Mouse (Mus musculus): ENCODE measurements around the gene Zfp771. TPM values are rescaled to one million over a fixed set of nuclear protein-coding genes. Genes with fewer than 3 reads are reported as not detected.

The Zfp771 gene
- polyA plus RNA-seq, 1 experiment from 2014 or later = 73.7 TPM

DNA sequence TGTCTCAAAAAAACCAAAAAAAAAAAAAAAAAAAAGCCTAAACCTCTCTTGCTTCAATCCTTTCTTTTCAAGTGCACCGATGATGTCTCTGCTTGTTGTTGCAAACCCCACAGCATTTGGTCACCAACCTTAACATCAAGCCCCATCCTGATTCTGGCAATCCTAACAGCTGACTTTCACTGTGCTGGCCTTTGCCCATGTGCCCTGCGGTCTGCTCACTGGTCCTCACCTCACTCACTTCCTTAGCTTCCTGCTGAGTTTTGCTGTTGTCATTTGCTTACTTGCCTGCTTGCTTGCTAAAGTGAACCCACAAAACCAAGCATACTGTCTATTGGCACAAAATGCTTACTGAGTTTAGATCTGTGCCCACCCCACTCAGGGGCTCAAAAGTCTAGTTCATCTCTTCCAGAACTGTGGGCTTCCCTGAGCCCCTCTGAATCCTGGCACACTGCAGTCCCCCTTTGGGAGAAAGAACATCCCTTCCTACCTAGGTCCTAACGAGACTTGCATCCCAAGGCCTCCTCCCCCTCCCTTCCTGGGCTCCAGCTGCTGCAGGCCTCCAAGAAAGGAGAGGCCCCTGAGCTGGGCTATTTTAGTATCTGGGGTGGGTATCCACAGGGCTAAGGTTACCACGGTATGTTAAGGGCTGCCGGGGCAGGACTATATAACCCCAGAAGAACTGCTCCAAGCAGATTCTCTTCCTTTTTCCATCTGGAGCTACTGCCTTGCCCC is 32.9 kb upstream of the Zfp771 start:
- Histone ChIP-seq H3K9ac (no peak overlapping the region), H3K4me1 (peaks cover 35% of the 10 kb centered on the region), H3K4me3 (replicated peaks) (no peak overlapping the region), H3K27me3 (no peaks in the 10 kb centered on the region), H3K4me2 (replicated peaks) (no peak overlapping the region), H3K27ac (replicated peaks) (peak overlapping the region; percentile 58; the same call in 1 of the 2 replicates), H3K9me3 (replicated peaks) (no peaks in the 10 kb centered on the region), H3K36me3 (no peaks in the 10 kb centered on the region)
- WGBS = 59% methylated on average over 5 of the region's 5 CpGs
- no peak for ATAC-seq (ENCODE audit: insufficient number of reproducible peaks, low FRiP score, low TSS enrichment, low read depth)

GRCm38 (mm10) chr7:127212432-127213250 is 31.4 kb upstream of the Zfp771 start:
- H3K4me3 ChIP-seq (replicated peaks) = peak overlapping the region; percentile 7; the same call in 1 of the 2 replicates

DNA sequence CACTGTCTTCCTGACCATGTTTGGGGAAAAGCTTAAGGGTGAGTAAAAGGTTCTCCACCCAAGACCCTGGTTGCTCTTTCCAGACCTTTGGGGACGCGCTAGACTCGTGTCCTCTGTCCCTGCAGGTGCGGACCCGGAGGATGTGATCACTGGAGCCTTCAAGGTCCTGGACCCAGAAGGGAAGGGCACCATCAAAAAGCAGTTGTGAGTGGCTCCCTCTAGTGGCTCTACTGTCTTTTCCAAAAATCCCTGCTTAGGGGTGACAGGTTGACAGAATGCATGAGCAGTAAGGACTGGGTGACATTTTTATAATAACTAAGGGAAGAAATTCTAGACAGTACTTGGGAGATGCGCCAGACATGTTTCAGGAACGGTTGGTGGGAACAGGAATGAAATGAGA is 30.6 kb upstream of the Zfp771 start:
- peaks cover 25% of the 10 kb centered on the region; the same call in 1 of the 2 replicates for H3K4me1 ChIP-seq
- WGBS = 42% methylated on average over 7 of the region's 7 CpGs
- H3K9me3 ChIP-seq (replicated peaks) = no peaks in the 10 kb centered on the region
- peak overlapping the region; percentile 7; the same call in 1 of the 2 replicates for H3K4me3 ChIP-seq (replicated peaks)
- no peak overlapping the region for H3K9ac ChIP-seq
- H3K36me3 ChIP-seq = no peaks in the 10 kb centered on the region
- H3K27me3 ChIP-seq = no peaks in the 10 kb centered on the region
- no peak overlapping the region for H3K27ac ChIP-seq (replicated peaks)
- no peak for ATAC-seq (ENCODE audit: insufficient number of reproducible peaks, low FRiP score, low TSS enrichment, low read depth)
- no peak overlapping the region; the same call in 1 of the 2 replicates for H3K4me2 ChIP-seq (replicated peaks)

More at GRCm38 (mm10) chr7:127212432-127213250, 31.4 kb upstream of the Zfp771 start:
- ATAC-seq (ENCODE audit: insufficient number of reproducible peaks, low FRiP score, low TSS enrichment, low read depth) = no peak
- H3K36me3 ChIP-seq = no peaks in the 10 kb centered on the region
- no peak overlapping the region for H3K27ac ChIP-seq (replicated peaks)
- WGBS = 83% methylated on average over 12 of the region's 12 CpGs
- no peaks in the 10 kb centered on the region for H3K9me3 ChIP-seq (replicated peaks)
- H3K27me3 ChIP-seq = no peaks in the 10 kb centered on the region
- H3K4me2 ChIP-seq (replicated peaks) = no peak overlapping the region
- peaks cover 25% of the 10 kb centered on the region; the same call in 1 of the 2 replicates for H3K4me1 ChIP-seq
- no peak overlapping the region for H3K9ac ChIP-seq

GRCm38 (mm10) chr7:127213930-127214329 is 30.1 kb upstream of the Zfp771 start:
- H3K4me1 ChIP-seq = peaks cover 25% of the 10 kb centered on the region; the same call in 1 of the 2 replicates
- peak overlapping the region; percentile 64 for H3K4me2 ChIP-seq (replicated peaks)
- no peaks in the 10 kb centered on the region for H3K36me3 ChIP-seq
- 0 out of 2 replicates have a peak overlapping the region, but pooled peaks have one; percentile 18 for H3K27ac ChIP-seq (replicated peaks)
- H3K4me3 ChIP-seq (replicated peaks) = peak overlapping the region; percentile 41
- no peak overlapping the region for H3K9ac ChIP-seq
- 44% methylated on average over 12 of the region's 12 CpGs for whole genome bisulfite sequencing
- no peak for ATAC-seq (ENCODE audit: insufficient number of reproducible peaks, low FRiP score, low TSS enrichment, low read depth)
- no peaks in the 10 kb centered on the region for H3K27me3 ChIP-seq
- no peaks in the 10 kb centered on the region for H3K9me3 ChIP-seq (replicated peaks)

DNA sequence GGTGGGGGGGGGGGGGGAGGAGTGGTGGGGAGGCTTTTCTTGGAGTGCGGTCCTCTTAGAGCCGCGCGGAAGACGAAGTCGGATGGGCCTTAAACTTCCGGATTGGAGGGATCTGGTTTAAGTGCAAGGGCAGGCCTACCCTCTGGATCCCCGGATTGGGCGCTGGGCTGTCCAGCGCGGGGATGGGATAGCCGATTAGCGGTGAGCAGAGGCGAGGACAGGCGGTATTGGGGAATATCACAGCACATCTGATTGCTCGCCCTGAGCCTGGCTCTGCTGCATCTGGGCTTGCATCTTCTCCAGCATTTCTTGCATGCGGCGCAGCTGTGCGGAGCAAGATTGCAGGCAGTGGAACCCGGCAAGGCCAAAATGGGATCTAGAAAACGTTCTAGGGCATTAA is 29.6 kb upstream of the Zfp771 start:
- H3K9ac ChIP-seq = 0 out of 2 replicates have a peak overlapping the region, but pooled peaks have one; percentile 12
- peaks cover 21% of the 10 kb centered on the region; the same call in 1 of the 2 replicates for H3K4me1 ChIP-seq
- 36% methylated on average over 21 of the region's 21 CpGs for WGBS
- no peak for ATAC-seq (ENCODE audit: insufficient number of reproducible peaks, low FRiP score, low TSS enrichment, low read depth)
- H3K36me3 ChIP-seq = no peaks in the 10 kb centered on the region
- peak overlapping the region; percentile 18 for H3K27ac ChIP-seq (replicated peaks)
- H3K4me2 ChIP-seq (replicated peaks) = peak overlapping the region; percentile 64
- H3K4me3 ChIP-seq (replicated peaks) = peak overlapping the region; percentile 41
- no peaks in the 10 kb centered on the region for H3K9me3 ChIP-seq (replicated peaks)
- H3K27me3 ChIP-seq = no peaks in the 10 kb centered on the region

- H3K27ac ChIP-seq (replicated peaks) = peak overlapping the region; percentile 18
- H3K4me2 ChIP-seq (replicated peaks) = peak overlapping the region; percentile 64
- H3K4me1 ChIP-seq = peaks cover 19% of the 10 kb centered on the region; the same call in 1 of the 2 replicates
- peak overlapping the region; percentile 42 for H3K9ac ChIP-seq
- H3K4me3 ChIP-seq (replicated peaks) = peak overlapping the region; percentile 41
- no peak for ATAC-seq (ENCODE audit: insufficient number of reproducible peaks, low FRiP score, low TSS enrichment, low read depth)
- no peaks in the 10 kb centered on the region for H3K27me3 ChIP-seq
- 21% methylated on average over 33 of the region's 33 CpGs for WGBS
- H3K9me3 ChIP-seq (replicated peaks) = no peaks in the 10 kb centered on the region
- no peaks in the 10 kb centered on the region for H3K36me3 ChIP-seq
These were observed 28.8 kb upstream of the Zfp771 start for GRCm38 (mm10) chr7:127214981-127215871.

- WGBS = 81% methylated on average over 5 of the region's 5 CpGs
- ATAC-seq (ENCODE audit: insufficient number of reproducible peaks, low FRiP score, low TSS enrichment, low read depth) = no peak
- no peak overlapping the region for H3K4me3 ChIP-seq (replicated peaks)
These were observed 27.8 kb upstream of the Zfp771 start for GRCm38 (mm10) chr7:127216307-127216706.

DNA sequence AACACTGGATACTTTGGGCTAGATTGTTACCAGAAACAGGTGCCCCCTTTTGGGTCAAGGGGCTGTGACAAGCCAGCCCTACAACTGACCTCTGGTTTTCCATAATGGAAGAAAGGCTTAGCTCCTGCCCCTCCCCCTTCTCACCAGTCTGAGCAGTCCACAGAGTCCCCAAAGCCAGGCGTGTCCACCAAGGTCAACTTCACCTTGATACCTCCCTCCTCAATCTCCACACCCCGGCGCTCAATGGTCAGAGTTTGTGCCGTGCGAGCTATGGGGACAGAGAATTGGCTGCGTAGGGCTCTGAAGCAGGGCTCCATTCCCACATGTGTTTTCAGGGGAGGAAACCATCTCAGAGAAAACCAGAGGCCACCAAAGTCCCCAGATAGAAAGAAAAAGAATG is 26.6 kb upstream of the Zfp771 start:
- H3K4me2 ChIP-seq (replicated peaks) = no peak overlapping the region
- no peaks in the 10 kb centered on the region for H3K36me3 ChIP-seq
- no peak overlapping the region for H3K27ac ChIP-seq (replicated peaks)
- H3K9me3 ChIP-seq (replicated peaks) = no peaks in the 10 kb centered on the region
- H3K4me1 ChIP-seq = peaks cover 19% of the 10 kb centered on the region; the same call in 1 of the 2 replicates
- no peak for ATAC-seq (ENCODE audit: insufficient number of reproducible peaks, low FRiP score, low TSS enrichment, low read depth)
- no peak overlapping the region for H3K4me3 ChIP-seq (replicated peaks)
- 89% methylated on average over 6 of the region's 6 CpGs for WGBS
- no peaks in the 10 kb centered on the region for H3K27me3 ChIP-seq
- no peak overlapping the region for H3K9ac ChIP-seq

More at GRCm38 (mm10) chr7:127216307-127216706, 27.8 kb upstream of the Zfp771 start:
- Histone ChIP-seq H3K9me3 (replicated peaks) (no peaks in the 10 kb centered on the region), H3K4me1 (peaks cover 19% of the 10 kb centered on the region; the same call in 1 of the 2 replicates), H3K4me2 (replicated peaks) (no peak overlapping the region), H3K27ac (replicated peaks) (no peak overlapping the region), H3K27me3 (no peaks in the 10 kb centered on the region), H3K9ac (no peak overlapping the region), H3K36me3 (no peaks in the 10 kb centered on the region)

GRCm38 (mm10) chr7:127217901-127218642 is 26.0 kb upstream of the Zfp771 start:
- Histone ChIP-seq H3K27me3 (no peaks in the 10 kb centered on the region), H3K9ac (no peak overlapping the region), H3K4me1 (peaks cover 19% of the 10 kb centered on the region; the same call in 1 of the 2 replicates), H3K36me3 (no peaks in the 10 kb centered on the region), H3K4me2 (replicated peaks) (no peak overlapping the region), H3K9me3 (replicated peaks) (no peaks in the 10 kb centered on the region), H3K27ac (replicated peaks) (no peak overlapping the region), H3K4me3 (replicated peaks) (no peak overlapping the region)
- no peak for ATAC-seq (ENCODE audit: insufficient number of reproducible peaks, low FRiP score, low TSS enrichment, low read depth)
- WGBS = 75% methylated on average over 10 of the region's 10 CpGs

- 85% methylated on average over 4 of the region's 4 CpGs for WGBS
- H3K4me2 ChIP-seq (replicated peaks) = no peak overlapping the region
- ATAC-seq (ENCODE audit: insufficient number of reproducible peaks, low FRiP score, low TSS enrichment, low read depth) = no peak
- no peaks in the 10 kb centered on the region for H3K36me3 ChIP-seq
- H3K4me3 ChIP-seq (replicated peaks) = no peak overlapping the region
- H3K27ac ChIP-seq (replicated peaks) = no peak overlapping the region
- H3K9me3 ChIP-seq (replicated peaks) = no peaks in the 10 kb centered on the region
- no peak overlapping the region for H3K9ac ChIP-seq
- H3K27me3 ChIP-seq = no peaks in the 10 kb centered on the region
- peaks cover 18% of the 10 kb centered on the region; the same call in 1 of the 2 replicates for H3K4me1 ChIP-seq
These were observed 25.4 kb upstream of the Zfp771 start for GRCm38 (mm10) chr7:127218670-127219069.

All from embryonic facial prominence, embryonic 15.5 days (tissue).